Mouse (Mus musculus) liver, embryonic 14.5 days (tissue): ENCODE measurements around the gene Flt3. TPM values are rescaled to one million over a fixed set of nuclear protein-coding genes. Genes with fewer than 3 reads are reported as not detected.

ENCODE experiments used
- ATAC-seq: fragments of 200-750 bp; cut with Nextera tagmentation; 2 replicates; pipeline ENCODE4 v1.8.0; 2017; ENCODE audit warnings: moderate number of reproducible peaks, mild to moderate bottlenecking, moderate library complexity; ENCODE audit not compliant: insufficient read depth
- DNase-seq, 3 experiments: peaks; one replicate each; pipeline ENCODE4 v3.0.0-alpha.2; 2012 to 2013; ENCODE audit warnings: low read depth in 3 of 3, low spot score in 3 of 3
- H3K27ac ChIP-seq: fragments of 300-500 bp; sonication (generic); 2 replicates; pipeline ENCODE4 v1.5.1; 2014; ENCODE audit warnings: moderate library complexity, mild to moderate bottlenecking, control low read depth, inconsistent platforms
- H3K27me3 ChIP-seq: fragments of 300-500 bp; sonication (generic); 2 replicates; pipeline ENCODE4 v1.6.1; 2014; ENCODE audit warnings: mild to moderate bottlenecking, low read length, moderate library complexity; ENCODE audit not compliant: control insufficient read depth, insufficient read depth
- H3K36me3 ChIP-seq: fragments of 300-500 bp; sonication (generic); replicated peaks from 2 replicates; pipeline ENCODE4 v1.6.1; 2014; ENCODE audit warnings: low read depth; ENCODE audit not compliant: control insufficient read depth, insufficient read depth
- H3K4me1 ChIP-seq, 2 experiments: fragments of 200-500 bp in 1 of 2; fragments of 300-500 bp in 1 of 2; sonication (generic) in 1 of 2; replicated peaks; 2 replicates each; pipeline ENCODE4 v1.6.1; 2012 to 2014; ENCODE audit warnings: antibody characterized with exemption in 1 of 2, inconsistent platforms in 1 of 2, low read length in 1 of 2; ENCODE audit not compliant: control insufficient read depth in 2 of 2, insufficient read depth in 2 of 2
- H3K4me2 ChIP-seq: fragments of 300-500 bp; sonication (generic); 2 replicates; pipeline ENCODE4 v1.6.1; 2014; ENCODE audit warnings: low read depth, mild to moderate bottlenecking, control low read depth, moderate library complexity
- H3K4me3 ChIP-seq, 2 experiments: fragments of 200-500 bp in 1 of 2; fragments of 300-500 bp in 1 of 2; sonication (generic) in 1 of 2; 2 replicates each; pipeline ENCODE4 v1.5.1; 2012 to 2014; ENCODE audit warnings: low read depth in 2 of 2, low read length in 2 of 2, mild to moderate bottlenecking in 2 of 2, control low read depth in 1 of 2, inconsistent platforms in 1 of 2, moderate library complexity in 1 of 2; ENCODE audit not compliant: insufficient read depth in 1 of 2
- H3K9ac ChIP-seq: fragments of 300-500 bp; sonication (generic); replicated peaks from 2 replicates; pipeline ENCODE4 v1.6.1; 2014; ENCODE audit warnings: mild to moderate bottlenecking, control low read depth, moderate library complexity
- H3K9me3 ChIP-seq: fragments of 300-500 bp; sonication (generic); 2 replicates; pipeline ENCODE4 v1.6.1; 2016; ENCODE audit warnings: low read length, mixed read lengths; ENCODE audit not compliant: control insufficient read depth
- CTCF ChIP-seq: IDR thresholded peaks from 2 replicates; pipeline ENCODE4 v1.5.1; 2016; ENCODE audit warnings: antibody characterized with exemption, low read depth, control low read depth
- EP300 ChIP-seq: IDR thresholded peaks from 2 replicates; pipeline ENCODE4 v1.6.1; 2016; ENCODE audit warnings: antibody characterized with exemption, low read depth
- WGBS: fragments of 180-500 bp; shearing (Covaris S2); extraction: QIAGEN DNeasy Blood & Tissue Kit; methylation state at CpG from one replicate; pipeline ENCODE4 v1.1.7; 2014; ENCODE audit not compliant: insufficient replicate concordance; 5-methylcytosine and 5-hydroxymethylcytosine counted together
- polyA plus RNA-seq, 2 experiments: library from polyadenylated mRNA; depleted of rRNA in 1 of 2; stranded (reverse) in 1 of 2; unstranded in 1 of 2; fragments of >200 nt; fragmentation: Nextera tagmentation in 1 of 2; extraction: Ambion mirVana in 1 of 2; gene quantifications; 2 replicates each; pipeline versions ENCODE4 v1.2.1 to v1.2.3; 2012 to 2014

Flt3 gene
- polyA plus RNA-seq, 2 experiments = 0.88 to 1.2 TPM

GRCm38 (mm10) chr5:147339560-147339959, 60.7 kb downstream of the Flt3 start:
- Histone ChIP-seq H3K27me3 (no peaks in the 10 kb centered on the region), H3K27ac (no peak overlapping the region), H3K4me2 (no peak overlapping the region), H3K9me3 (no peaks in the 10 kb centered on the region), H3K4me1 (no peaks in the 10 kb centered on the region), H3K9ac (no peak overlapping the region), H3K36me3 (no peaks in the 10 kb centered on the region), H3K4me3 (no peak overlapping the region)
- 20% methylated on average over 11 of the region's 11 CpGs for WGBS
- no peak for ATAC-seq
- DNase-seq = no peak
- TF ChIP-seq CTCF = no peak

GRCm38 (mm10) chr5:147338967-147339366, 61.3 kb downstream of the Flt3 start:
- Histone ChIP-seq H3K4me3 (no peak overlapping the region), H3K27me3 (no peaks in the 10 kb centered on the region), H3K4me2 (no peak overlapping the region), H3K27ac (no peak overlapping the region), H3K9me3 (no peaks in the 10 kb centered on the region), H3K36me3 (no peaks in the 10 kb centered on the region), H3K9ac (no peak overlapping the region), H3K4me1 (no peaks in the 10 kb centered on the region)
- TF ChIP-seq EP300 (no peak), CTCF (no peak)
- DNase-seq = no peak
- WGBS = 56% methylated on average over 9 of the region's 9 CpGs
- ATAC-seq = no peak

DNA sequence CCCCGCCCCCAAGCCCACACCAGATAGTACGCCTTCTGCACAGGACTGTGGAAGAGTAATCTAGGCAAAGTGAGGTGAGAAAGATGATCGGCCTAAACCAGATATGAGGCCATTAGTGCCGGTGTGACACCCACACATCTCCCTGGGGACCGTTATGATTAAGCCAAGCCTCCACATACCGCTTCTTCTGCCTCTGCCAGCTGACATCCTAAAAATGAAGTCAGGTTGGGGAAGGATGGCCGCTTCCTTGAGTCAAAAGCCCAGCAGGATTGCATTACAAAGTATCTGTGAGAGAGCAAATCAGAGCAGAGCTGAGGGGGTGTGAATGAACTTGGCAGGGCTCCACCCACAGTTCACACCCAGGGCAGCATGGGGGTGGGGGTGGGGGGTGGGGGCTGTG, 67.6 kb downstream of the Flt3 start:
- Histone ChIP-seq H3K4me2 (no peak overlapping the region), H3K27ac (no peak overlapping the region), H3K4me1 (no peaks in the 10 kb centered on the region), H3K27me3 (no peaks in the 10 kb centered on the region), H3K36me3 (no peaks in the 10 kb centered on the region), H3K4me3 (no peak overlapping the region), H3K9me3 (no peaks in the 10 kb centered on the region), H3K9ac (no peak overlapping the region)
- no peak for ATAC-seq
- WGBS = 44% methylated on average over 7 of the region's 7 CpGs
- no peak for DNase-seq
- TF ChIP-seq CTCF = no peak

- H3K36me3 ChIP-seq = no peaks in the 10 kb centered on the region
- H3K27ac ChIP-seq = no peak overlapping the region
- DNase-seq (peak in 2 of 3 experiments; percentile 33 to 37), ATAC-seq (no peak)
- no peak overlapping the region for H3K9ac ChIP-seq
- no peaks in the 10 kb centered on the region for H3K9me3 ChIP-seq
- 36% methylated on average over 2 of the region's 2 CpGs for WGBS
- H3K27me3 ChIP-seq = no peaks in the 10 kb centered on the region
- no peak overlapping the region for H3K4me2 ChIP-seq
- H3K4me1 ChIP-seq = no peaks in the 10 kb centered on the region
- TF ChIP-seq EP300 (no peak), CTCF (peak; percentile 85)
- no peak overlapping the region for H3K4me3 ChIP-seq
These were observed 68.7 kb downstream of the Flt3 start for GRCm38 (mm10) chr5:147331547-147331946.

DNA sequence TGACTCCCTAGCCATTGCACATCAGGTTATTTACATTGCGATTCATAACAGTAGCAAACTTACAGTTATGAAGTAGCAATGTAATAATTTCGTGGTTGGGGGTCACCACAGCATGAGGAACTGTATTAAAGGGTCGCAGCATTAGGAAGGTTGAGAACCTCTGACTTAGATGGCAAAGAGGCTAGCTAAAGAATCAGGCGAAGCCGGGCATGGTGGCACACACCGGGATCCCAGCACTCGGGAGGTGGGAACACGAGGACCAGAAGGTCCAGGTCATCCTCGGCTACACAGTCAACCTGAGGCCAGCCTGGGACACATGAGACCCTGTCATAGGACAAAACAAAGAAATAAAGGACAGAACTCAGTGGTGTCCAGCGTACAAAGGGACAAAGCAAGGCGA, 70.3 kb downstream of the Flt3 start:
- 68% methylated on average over 11 of the region's 11 CpGs for WGBS
- Histone ChIP-seq H3K4me1 (no peaks in the 10 kb centered on the region), H3K9ac (no peak overlapping the region), H3K4me3 (no peak overlapping the region), H3K27ac (no peak overlapping the region), H3K27me3 (no peaks in the 10 kb centered on the region), H3K9me3 (no peaks in the 10 kb centered on the region), H3K36me3 (no peaks in the 10 kb centered on the region), H3K4me2 (no peak overlapping the region)
- DNase-seq = no peak
- no peak for TF ChIP-seq CTCF
- TF ChIP-seq EP300 = no peak
- ATAC-seq = no peak

DNA sequence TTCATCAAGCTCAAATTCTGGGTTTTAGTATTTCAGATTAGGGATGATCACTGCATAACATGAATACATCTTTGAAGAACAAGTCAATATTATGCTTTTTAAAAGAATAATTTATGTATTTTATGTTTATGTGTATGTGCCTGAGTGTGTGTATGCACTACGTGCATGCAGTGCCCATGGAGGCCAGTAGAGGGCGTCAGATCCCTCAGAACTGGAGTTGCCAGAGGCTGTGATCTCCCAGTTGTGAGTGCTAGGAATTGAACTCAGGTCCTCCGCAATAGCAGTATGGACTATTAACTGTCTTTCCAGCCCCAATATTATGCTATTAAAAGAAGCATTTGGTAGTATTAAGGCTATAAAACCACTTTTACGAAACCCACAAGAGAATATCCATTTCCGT, 72.7 kb downstream of the Flt3 start:
- Histone ChIP-seq H3K36me3 (no peaks in the 10 kb centered on the region), H3K4me3 (no peak overlapping the region), H3K27me3 (no peaks in the 10 kb centered on the region), H3K4me1 (peaks cover 0 to 1% of the 10 kb centered on the region in 2 experiments; a peak in 2 of 4 replicates), H3K9ac (no peak overlapping the region), H3K4me2 (no peak overlapping the region), H3K9me3 (no peaks in the 10 kb centered on the region), H3K27ac (no peak overlapping the region)
- DNase-seq = no peak
- ATAC-seq = no peak
- TF ChIP-seq EP300 = no peak
- peak; percentile 54 for TF ChIP-seq CTCF
- WGBS = 75% methylated on average over 5 of the region's 5 CpGs
